Mouse (Mus musculus): ENCODE results near the gene Inf2. TPM values are rescaled to one million over a fixed set of nuclear protein-coding genes. Genes with fewer than 3 reads are reported as not detected.

Gene Inf2
- total RNA-seq, 2 experiments from 2014 or later, result 7.7 to 11.0 TPM

GRCm38 (mm10) chr12:112621900-112622299 is 33.3 kb downstream of the Inf2 start:
- DNase-seq (ENCODE audit: low spot score), result peak; percentile 44

- DNase-seq (ENCODE audit: low spot score), result peak; percentile 78
These were observed 35.2 kb downstream of the Inf2 start for GRCm38 (mm10) chr12:112623742-112624141.

GRCm38 (mm10) chr12:112625700-112626099 is 37.1 kb downstream of the Inf2 start:
- DNase-seq (ENCODE audit: low spot score), result peak; percentile 81

GRCm38 (mm10) chr12:112626455-112626854 is 37.9 kb downstream of the Inf2 start:
- DNase-seq (ENCODE audit: low spot score), result peak; percentile 46

- no peak for DNase-seq (ENCODE audit: low spot score)
These were observed 38.7 kb downstream of the Inf2 start for GRCm38 (mm10) chr12:112627097-112627881.

GRCm38 (mm10) chr12:112628197-112628596 is 39.6 kb downstream of the Inf2 start:
- no peak for DNase-seq (ENCODE audit: low spot score)

GRCm38 (mm10) chr12:112628928-112629721 is 40.5 kb downstream of the Inf2 start:
- DNase-seq (ENCODE audit: low spot score), result peak; percentile 89

- DNase-seq (ENCODE audit: low spot score), result peak; percentile 79
These were observed 41.4 kb downstream of the Inf2 start for GRCm38 (mm10) chr12:112630029-112630428.

GRCm38 (mm10) chr12:112630796-112631195 is 42.2 kb downstream of the Inf2 start:
- DNase-seq (ENCODE audit: low spot score), result no peak

- no peak for DNase-seq (ENCODE audit: low spot score)
These were observed 42.9 kb downstream of the Inf2 start for GRCm38 (mm10) chr12:112631472-112631871.

GRCm38 (mm10) chr12:112632084-112632777 is 43.6 kb downstream of the Inf2 start:
- DNase-seq (ENCODE audit: low spot score), result no peak

- no peak for DNase-seq (ENCODE audit: low spot score)
These were observed 44.3 kb downstream of the Inf2 start for GRCm38 (mm10) chr12:112632907-112633306.

GRCm38 (mm10) chr12:112633686-112634085 is 45.1 kb downstream of the Inf2 start:
- no peak for DNase-seq (ENCODE audit: low spot score)

GRCm38 (mm10) chr12:112639526-112639925 is 50.9 kb downstream of the Inf2 start:
- no peak for DNase-seq (ENCODE audit: low spot score)

GRCm38 (mm10) chr12:112643126-112643525 is 54.5 kb downstream of the Inf2 start:
- DNase-seq (ENCODE audit: low spot score), result no peak

GRCm38 (mm10) chr12:112644180-112644854 is 55.7 kb downstream of the Inf2 start, which contains the start of gene Siva1:
Gene Siva1, plus strand, starts transcription at chr12:112644679.
- DNase-seq (ENCODE audit: low spot score), result peak; percentile 99

- no peak for DNase-seq (ENCODE audit: low spot score)
These were observed 56.4 kb downstream of the Inf2 start for GRCm38 (mm10) chr12:112644855-112645506.

- no peak for DNase-seq (ENCODE audit: low spot score)
These were observed 57.6 kb downstream of the Inf2 start for GRCm38 (mm10) chr12:112646139-112646538.

GRCm38 (mm10) chr12:112648081-112648480 is 59.5 kb downstream of the Inf2 start:
- DNase-seq (ENCODE audit: low spot score), result no peak

GRCm38 (mm10) chr12:112651778-112652439 is 63.3 kb downstream of the Inf2 start:
- no peak for DNase-seq (ENCODE audit: low spot score)
